Mouse (Mus musculus) intestine, postnatal 0 days (tissue): ENCODE measurements around the gene Smarce1. TPM values are rescaled to one million over a fixed set of nuclear protein-coding genes. Genes with fewer than 3 reads are reported as not detected.

ENCODE experiments used
- ATAC-seq: fragments of 200-750 bp; cut with Nextera tagmentation; 2 replicates; pipeline ENCODE4 v1.8.0; 2017; ENCODE audit warnings: mild to moderate bottlenecking, moderate TSS enrichment, moderate library complexity
- H3K27ac ChIP-seq: fragments of 300-500 bp; sonication (generic); 2 replicates; pipeline ENCODE4 v1.5.1; 2014; ENCODE audit warnings: mild to moderate bottlenecking, low read depth, low read length, moderate library complexity
- H3K27me3 ChIP-seq: fragments of 300-500 bp; sonication (generic); replicated peaks from 2 replicates; pipeline ENCODE4 v1.6.1; 2014; ENCODE audit warnings: low read length, mixed read lengths; ENCODE audit not compliant: control insufficient read depth, insufficient read depth
- H3K36me3 ChIP-seq: fragments of 300-500 bp; sonication (generic); 2 replicates; pipeline ENCODE4 v1.6.1; 2014; ENCODE audit warnings: mild to moderate bottlenecking, moderate library complexity; ENCODE audit not compliant: control insufficient read depth, insufficient read depth
- H3K4me1 ChIP-seq: fragments of 300-500 bp; sonication (generic); replicated peaks from 2 replicates; pipeline ENCODE4 v1.6.1; 2014; ENCODE audit warnings: antibody characterized with exemption, low read length, mixed read lengths; ENCODE audit not compliant: control insufficient read depth, insufficient read depth
- H3K4me2 ChIP-seq: fragments of 300-500 bp; sonication (generic); replicated peaks from 2 replicates; pipeline ENCODE4 v1.6.1; 2014; ENCODE audit warnings: low read depth, mild to moderate bottlenecking, moderate library complexity
- H3K4me3 ChIP-seq: fragments of 300-500 bp; sonication (generic); 2 replicates; pipeline ENCODE4 v1.5.1; 2014; ENCODE audit warnings: low read depth, low read length
- H3K9ac ChIP-seq: fragments of 300-500 bp; sonication (generic); 2 replicates; pipeline ENCODE4 v1.6.1; 2014; ENCODE audit warnings: mild to moderate bottlenecking, low read depth, low read length
- H3K9me3 ChIP-seq: fragments of 300-500 bp; sonication (generic); 2 replicates; pipeline ENCODE4 v1.6.1; 2016; ENCODE audit warnings: mixed run types; ENCODE audit not compliant: control insufficient read depth
- CTCF ChIP-seq: sonication (generic); IDR thresholded peaks from 2 replicates; pipeline ENCODE4 v1.5.1; 2016; ENCODE audit warnings: low read depth, mild to moderate bottlenecking, control low read depth, antibody characterized with exemption, moderate library complexity
- WGBS: fragments of 180-500 bp; shearing (Covaris S2); extraction: QIAGEN DNeasy Blood & Tissue Kit; methylation state at CpG from one replicate; pipeline ENCODE4 v1.1.7; 2014; 5-methylcytosine and 5-hydroxymethylcytosine counted together
- polyA plus RNA-seq: library from polyadenylated mRNA; unstranded; fragments of >200 nt; fragmentation: Nextera tagmentation; extraction: Ambion mirVana; gene quantifications from 2 replicates; pipeline ENCODE4 v1.2.1, GENCODE M21; 2015

The Smarce1 gene
- polyA plus RNA-seq, 1 experiment from 2014 or later, result 73.1 TPM

DNA sequence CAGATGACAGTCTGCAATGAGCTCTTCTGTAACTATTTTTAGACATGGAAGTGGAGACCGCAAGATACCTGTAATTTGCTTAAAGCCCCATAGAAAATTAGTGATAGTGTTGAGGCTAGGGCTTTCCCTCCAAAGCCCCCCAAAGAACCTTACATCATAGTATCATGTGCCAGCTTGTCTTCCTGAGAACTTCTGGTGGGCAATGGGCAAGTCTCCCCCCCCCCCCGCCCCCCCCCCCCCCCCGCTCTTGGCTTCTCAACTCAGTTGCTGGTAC is 53.0 kb downstream of the Smarce1 start:
- H3K4me3 ChIP-seq, result no peak overlapping the region
- 47% methylated on average over 2 of the region's 3 CpGs for WGBS
- ATAC-seq, result no peak
- TF ChIP-seq CTCF, result no peak
- H3K4me1 ChIP-seq, result no peaks in the 10 kb centered on the region
- no peak overlapping the region for H3K4me2 ChIP-seq
- no peak overlapping the region for H3K9ac ChIP-seq
- no peak overlapping the region for H3K27ac ChIP-seq
- no peaks in the 10 kb centered on the region for H3K9me3 ChIP-seq
- H3K27me3 ChIP-seq, result no peaks in the 10 kb centered on the region
- H3K36me3 ChIP-seq, result no peaks in the 10 kb centered on the region

- H3K9me3 ChIP-seq, result no peaks in the 10 kb centered on the region
- ATAC-seq, result no peak
- H3K4me3 ChIP-seq, result no peak overlapping the region
- H3K27me3 ChIP-seq, result no peaks in the 10 kb centered on the region
- TF ChIP-seq CTCF, result no peak
- no peak overlapping the region for H3K27ac ChIP-seq
- 58% methylated on average over 5 of the region's 5 CpGs for WGBS
- no peaks in the 10 kb centered on the region for H3K36me3 ChIP-seq
- no peak overlapping the region for H3K9ac ChIP-seq
- no peaks in the 10 kb centered on the region for H3K4me1 ChIP-seq
- H3K4me2 ChIP-seq, result no peak overlapping the region
Observed at GRCm38 (mm10) chr11:99177054-99177924, 53.5 kb downstream of the Smarce1 start.

DNA sequence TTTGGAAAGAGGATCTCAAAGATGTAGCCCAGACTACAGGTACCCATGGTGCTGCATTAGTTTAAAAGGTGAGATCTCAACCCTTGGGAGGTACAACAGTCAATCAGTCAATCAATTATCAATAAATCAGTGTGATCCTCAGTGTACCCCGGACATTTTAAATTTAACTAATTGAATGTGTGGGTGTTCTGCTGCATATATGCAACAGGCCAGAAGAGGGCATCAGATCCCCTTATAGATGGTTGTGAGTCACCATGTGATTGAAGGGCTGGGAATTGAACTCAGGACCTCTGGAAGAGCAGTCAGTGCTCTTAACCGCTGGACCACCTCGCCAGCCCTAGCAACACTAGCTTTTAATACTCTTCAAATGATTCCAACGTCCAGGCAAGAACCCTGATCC is 58.8 kb downstream of the Smarce1 start:
- WGBS, result 80% methylated on average over 4 of the region's 4 CpGs
- no peaks in the 10 kb centered on the region for H3K27me3 ChIP-seq
- H3K4me2 ChIP-seq, result no peak overlapping the region
- H3K9me3 ChIP-seq, result no peaks in the 10 kb centered on the region
- H3K27ac ChIP-seq, result no peak overlapping the region
- ATAC-seq, result no peak
- no peak overlapping the region for H3K4me3 ChIP-seq
- no peaks in the 10 kb centered on the region for H3K4me1 ChIP-seq
- no peak overlapping the region for H3K9ac ChIP-seq
- H3K36me3 ChIP-seq, result no peaks in the 10 kb centered on the region
- TF ChIP-seq CTCF, result peak; percentile 29; the same call in 1 of the 2 replicates

GRCm38 (mm10) chr11:99171442-99171841 is 59.4 kb downstream of the Smarce1 start:
- no peak overlapping the region for H3K4me2 ChIP-seq
- no peaks in the 10 kb centered on the region for H3K9me3 ChIP-seq
- TF ChIP-seq CTCF, result no peak
- no peak for ATAC-seq
- H3K36me3 ChIP-seq, result no peaks in the 10 kb centered on the region
- no peak overlapping the region for H3K27ac ChIP-seq
- no peaks in the 10 kb centered on the region for H3K27me3 ChIP-seq
- H3K4me3 ChIP-seq, result no peak overlapping the region
- H3K4me1 ChIP-seq, result no peaks in the 10 kb centered on the region
- no peak overlapping the region for H3K9ac ChIP-seq
- 70% methylated on average over 2 of the region's 2 CpGs for WGBS

- ATAC-seq, result no peak
- Histone ChIP-seq H3K4me1 (no peaks in the 10 kb centered on the region), H3K4me3 (no peak overlapping the region), H3K4me2 (no peak overlapping the region), H3K9ac (no peak overlapping the region), H3K36me3 (no peaks in the 10 kb centered on the region), H3K27ac (no peak overlapping the region), H3K27me3 (no peaks in the 10 kb centered on the region), H3K9me3 (no peaks in the 10 kb centered on the region)
- TF ChIP-seq CTCF, result no peak
- 67% methylated on average over 12 of the region's 12 CpGs for WGBS
Observed at GRCm38 (mm10) chr11:99170547-99171267, 60.1 kb downstream of the Smarce1 start.

GRCm38 (mm10) chr11:99170005-99170404 is 60.8 kb downstream of the Smarce1 start:
- no peaks in the 10 kb centered on the region for H3K36me3 ChIP-seq
- no peak for TF ChIP-seq CTCF
- no peak for ATAC-seq
- H3K27ac ChIP-seq, result no peak overlapping the region
- H3K4me3 ChIP-seq, result no peak overlapping the region
- H3K4me1 ChIP-seq, result no peaks in the 10 kb centered on the region
- 92% methylated on average over 6 of the region's 6 CpGs for WGBS
- H3K9ac ChIP-seq, result no peak overlapping the region
- no peak overlapping the region for H3K4me2 ChIP-seq
- no peaks in the 10 kb centered on the region for H3K27me3 ChIP-seq
- H3K9me3 ChIP-seq, result no peaks in the 10 kb centered on the region
